In genomic region chr8:8984159-8984828, GRCm38 (mm10) we compare ENCODE assay signal across 9 mouse cellular contexts.
DNase-seq lines count a peak whose midpoint lies in the region; ATAC-seq lines count a peak whose summit lies in the region.
"Had no signal": no experiment of that assay in that cellular context is flagged by ENCODE, and none has a peak within 500 bp of the region (broad histone marks: within the 10 kb centered on the region; RNA-seq: fewer than 3 reads in every experiment).

No protein-coding gene starts in this region.

- H3K36me3 ChIP-seq in lung, embryonic 15.5 days = no peaks in the 10 kb centered on the region
- no peaks in the 10 kb centered on the region for H3K36me3 ChIP-seq in embryonic facial prominence, embryonic 13.5 days
- H3K36me3 ChIP-seq in hindbrain, embryonic 13.5 days = no peaks in the 10 kb centered on the region
- H3K36me3 ChIP-seq in neural tube, embryonic 14.5 days (ENCODE audit: control insufficient read depth, insufficient read depth, low read length) = no peaks in the 10 kb centered on the region

- 0 out of 2 replicates have a peak, but pooled peaks have one; percentile 28 for ATAC-seq in lung, embryonic 15.5 days (ENCODE audit: borderline replicate concordance, extremely low read depth, low FRiP score, low TSS enrichment)
- ATAC-seq in embryonic facial prominence, embryonic 13.5 days (ENCODE audit: insufficient number of reproducible peaks, insufficient read depth, low FRiP score, low TSS enrichment, low read depth) = peak; percentile 52; the same call in 1 of the 2 replicates
- peak; percentile 37; the same call in 1 of the 2 replicates for ATAC-seq in hindbrain, embryonic 13.5 days (ENCODE audit: low FRiP score)
- peak; percentile 32; the same call in 1 of the 2 replicates for ATAC-seq in neural tube, embryonic 14.5 days (ENCODE audit: low read depth)
- no peak for ATAC-seq in frontal cortex, adult (ENCODE audit: low TSS enrichment)
- no peak for ATAC-seq in inflammation-experienced regulatory T-cells, adult 6 months

- H3K9me3 ChIP-seq in lung, embryonic 15.5 days = no peaks in the 10 kb centered on the region
- no peaks in the 10 kb centered on the region; the same call in 1 of the 2 replicates for H3K9me3 ChIP-seq in embryonic facial prominence, embryonic 13.5 days
- H3K9me3 ChIP-seq in hindbrain, embryonic 13.5 days = no peaks in the 10 kb centered on the region
- no peaks in the 10 kb centered on the region for H3K9me3 ChIP-seq in neural tube, embryonic 14.5 days (ENCODE audit: control insufficient read depth, low read length)

- peak overlapping the region; percentile 3; the same call in 1 of the 2 replicates for H3K4me2 ChIP-seq in lung, embryonic 15.5 days
- peak overlapping the region; percentile 48 for H3K4me2 ChIP-seq in embryonic facial prominence, embryonic 13.5 days
- H3K4me2 ChIP-seq in hindbrain, embryonic 13.5 days = peak overlapping the region; percentile 34
- no peak overlapping the region for H3K4me2 ChIP-seq in neural tube, embryonic 14.5 days (ENCODE audit: low read depth, low read length)

- no peak overlapping the region for H3K4me3 ChIP-seq in lung, embryonic 15.5 days
- peak overlapping the region; percentile 2; the same call in 1 of the 2 replicates for H3K4me3 ChIP-seq in embryonic facial prominence, embryonic 13.5 days
- H3K4me3 ChIP-seq in hindbrain, embryonic 13.5 days = no peak overlapping the region
- H3K4me3 ChIP-seq in neural tube, embryonic 14.5 days (ENCODE audit: low read depth, low read length) = no peak overlapping the region

- H3K27me3 ChIP-seq in lung, embryonic 15.5 days = no peaks in the 10 kb centered on the region
- H3K27me3 ChIP-seq in embryonic facial prominence, embryonic 13.5 days = peaks cover 5% of the 10 kb centered on the region
- H3K27me3 ChIP-seq in hindbrain, embryonic 13.5 days = 0 out of 2 replicates have a peak, but pooled peaks cover 5% of the 10 kb centered on the region
- H3K27me3 ChIP-seq in neural tube, embryonic 14.5 days (ENCODE audit: control insufficient read depth, insufficient read depth, low read length) = no peaks in the 10 kb centered on the region

- WGBS in lung, embryonic 15.5 days = 22% methylated on average over 13 of the region's 13 CpGs
- 11% methylated on average over 13 of the region's 13 CpGs for WGBS in embryonic facial prominence, embryonic 13.5 days
- 20% methylated on average over 13 of the region's 13 CpGs for WGBS in hindbrain, embryonic 13.5 days
- WGBS in neural tube, embryonic 14.5 days = 32% methylated on average over 13 of the region's 13 CpGs

- no peak overlapping the region for H3K9ac ChIP-seq in lung, embryonic 15.5 days
- no peak overlapping the region for H3K9ac ChIP-seq in embryonic facial prominence, embryonic 13.5 days
- no peak overlapping the region for H3K9ac ChIP-seq in hindbrain, embryonic 13.5 days
- no peak overlapping the region for H3K9ac ChIP-seq in neural tube, embryonic 14.5 days (replicated peaks; ENCODE audit: low read depth, low read length)

- H3K4me1 ChIP-seq in lung, embryonic 15.5 days = peaks cover 24% of the 10 kb centered on the region
- H3K4me1 ChIP-seq in embryonic facial prominence, embryonic 13.5 days = peaks cover 26% of the 10 kb centered on the region
- peaks cover 14% of the 10 kb centered on the region for H3K4me1 ChIP-seq in hindbrain, embryonic 13.5 days (replicated peaks)
- H3K4me1 ChIP-seq in neural tube, embryonic 14.5 days (ENCODE audit: control insufficient read depth, insufficient read depth, low read length) = peaks cover 2% of the 10 kb centered on the region; the same call in 1 of the 2 replicates

- H3K27ac ChIP-seq in lung, embryonic 15.5 days = no peak overlapping the region
- H3K27ac ChIP-seq in embryonic facial prominence, embryonic 13.5 days = no peak overlapping the region
- H3K27ac ChIP-seq in hindbrain, embryonic 13.5 days = no peak overlapping the region
- no peak overlapping the region for H3K27ac ChIP-seq in neural tube, embryonic 14.5 days (ENCODE audit: low read depth, low read length)

- DNase-seq in lung, postnatal 14 days = no peak
- DNase-seq: kidney, postnatal 4 days; left cerebral cortex, postnatal 4 days had no signal

Comparison
In these comparisons a context has a peak if more than half of its experiments do, and no peak if none do; other contexts are left out.
1. ATAC-seq: peak in lung, embryonic 15.5 days (single experiment), embryonic facial prominence, embryonic 13.5 days (single experiment), hindbrain, embryonic 13.5 days (single experiment) and neural tube, embryonic 14.5 days (single experiment); none in frontal cortex, adult (single experiment) and inflammation-experienced regulatory T-cells, adult 6 months (single experiment).